Mouse (Mus musculus) MN1 (cell line): Measurements from ENCODE around the gene Spata1.
A peak's percentile ranks its signal among the peaks of the same experiment; 100 is the strongest.

Experiments used
- DNase-seq: peaks from one replicate; pipeline ENCODE4 v3.0.0-alpha.2; 2016; ENCODE audit warnings: low spot score

Gene Spata1

GRCm38 (mm10) chr3:146499431-146500002, at the start of gene Spata1, which contains the start of gene Gng5:
TSS of gene Spata1 (minus strand) at chr3:146499753.
TSS of gene Gng5 (plus strand) at chr3:146499807.
- peak; percentile 89 for DNase-seq

DNA sequence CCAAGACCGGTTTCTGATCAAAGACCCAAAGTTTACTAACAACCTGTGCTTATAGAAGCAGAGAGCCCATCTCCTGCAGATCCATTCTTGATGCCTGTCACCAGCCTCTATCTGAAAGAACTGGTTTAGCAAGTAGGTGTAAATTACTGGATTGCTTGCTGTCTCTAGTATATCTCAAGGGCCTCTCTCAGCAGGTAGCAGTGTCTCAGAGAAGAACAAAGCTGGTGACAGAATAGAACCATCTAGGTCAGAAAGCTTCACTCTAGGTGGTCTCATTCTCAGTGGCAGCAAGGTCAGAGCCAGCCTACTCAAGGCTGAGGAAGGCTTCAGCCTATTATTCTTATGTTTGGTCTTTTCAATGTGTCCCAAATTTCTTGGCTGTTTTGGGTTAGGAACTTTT, 44.1 kb upstream of the Spata1 start:
- no peak for DNase-seq

GRCm38 (mm10) chr3:146540521-146541273, 41.1 kb upstream of the Spata1 start:
- DNase-seq = no peak

DNA sequence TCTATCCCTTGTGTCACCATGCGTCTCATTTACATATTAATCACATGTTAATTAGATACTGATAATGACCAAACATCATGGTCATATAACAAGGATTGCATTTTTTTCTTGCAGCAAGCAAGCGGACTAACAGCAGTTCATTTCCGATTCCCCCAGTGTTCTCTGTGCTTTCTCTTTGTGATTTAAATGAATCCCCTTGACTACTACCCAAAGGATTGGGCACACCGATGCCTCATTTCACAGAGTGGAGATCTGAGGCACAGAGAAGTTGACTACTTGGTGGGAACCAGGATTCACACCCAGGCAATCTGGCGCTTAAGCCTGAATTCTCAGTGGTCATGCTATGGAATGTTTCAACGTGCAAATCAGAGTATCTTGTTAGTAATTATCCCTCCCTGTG, 35.4 kb upstream of the Spata1 start:
- no peak for DNase-seq

- DNase-seq = no peak
Measured at GRCm38 (mm10) chr3:146528335-146528734, 28.8 kb upstream of the Spata1 start.

GRCm38 (mm10) chr3:146521652-146522020, 22.1 kb upstream of the Spata1 start:
- peak; percentile 58 for DNase-seq

- DNase-seq = peak; percentile 92
Measured at GRCm38 (mm10) chr3:146520798-146521651, 21.5 kb upstream of the Spata1 start, which contains the start of gene Rpf1. TSS of gene Rpf1 (minus strand) at chr3:146521429.

DNA sequence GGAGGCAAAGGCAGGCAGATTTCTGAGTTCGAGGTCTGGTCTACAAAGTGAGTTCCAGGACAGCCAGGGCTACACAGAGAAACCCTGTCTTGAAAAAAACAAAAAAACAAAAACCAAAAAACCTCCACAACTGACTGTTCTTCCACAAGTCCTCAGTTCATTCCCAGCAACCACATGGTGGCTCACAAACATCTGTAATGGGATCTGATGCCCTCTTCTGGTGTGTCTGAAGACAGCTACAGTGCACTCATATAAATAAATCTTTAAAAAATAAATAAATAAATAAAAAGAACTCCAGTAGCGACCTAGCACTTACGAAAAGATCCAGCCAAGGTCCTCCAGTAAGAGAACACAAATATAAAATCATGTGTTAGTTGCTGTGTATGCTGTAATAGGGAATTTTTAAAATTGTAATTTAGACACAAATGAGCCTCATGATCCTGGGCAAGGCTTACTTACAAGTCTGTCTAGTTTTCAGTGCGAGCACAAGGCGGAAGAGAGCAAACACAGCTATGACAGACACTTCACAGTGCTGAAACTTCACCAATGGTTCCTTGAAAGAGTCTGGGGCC, 20.8 kb upstream of the Spata1 start:
- no peak for DNase-seq

- DNase-seq = no peak
Measured at GRCm38 (mm10) chr3:146506711-146507110, 7.2 kb upstream of the Spata1 start.

DNA sequence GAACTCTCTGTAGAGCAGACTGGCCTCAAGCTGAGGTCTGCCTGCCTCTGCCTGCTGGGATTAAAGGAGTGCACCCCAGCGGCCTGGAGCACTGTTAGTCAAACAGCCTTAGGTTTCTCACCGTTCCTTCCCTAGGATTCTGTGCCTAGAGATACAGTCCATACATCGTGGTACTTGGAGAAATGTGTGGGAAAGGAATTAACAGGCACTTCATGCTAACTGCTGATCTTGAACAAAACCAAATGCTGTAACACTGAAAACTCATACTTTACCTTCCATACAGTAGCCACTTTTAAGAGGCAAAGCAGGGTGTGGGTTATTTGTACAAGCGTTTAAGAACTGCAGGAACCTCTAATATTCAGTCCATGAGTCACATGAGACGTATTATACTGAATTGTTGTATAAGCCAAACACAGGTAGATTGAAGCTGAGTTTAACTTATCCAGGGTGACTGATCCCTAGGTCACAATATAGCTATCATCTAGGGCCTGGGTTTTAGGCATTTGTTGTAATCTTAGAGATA, 2.1 kb upstream of the Spata1 start:
- DNase-seq = no peak

- DNase-seq = no peak
Measured at GRCm38 (mm10) chr3:146500810-146501201, 1.3 kb upstream of the Spata1 start.

GRCm38 (mm10) chr3:146500003-146500809, 653 bp upstream of the Spata1 start:
- DNase-seq = peak; percentile 65

DNA sequence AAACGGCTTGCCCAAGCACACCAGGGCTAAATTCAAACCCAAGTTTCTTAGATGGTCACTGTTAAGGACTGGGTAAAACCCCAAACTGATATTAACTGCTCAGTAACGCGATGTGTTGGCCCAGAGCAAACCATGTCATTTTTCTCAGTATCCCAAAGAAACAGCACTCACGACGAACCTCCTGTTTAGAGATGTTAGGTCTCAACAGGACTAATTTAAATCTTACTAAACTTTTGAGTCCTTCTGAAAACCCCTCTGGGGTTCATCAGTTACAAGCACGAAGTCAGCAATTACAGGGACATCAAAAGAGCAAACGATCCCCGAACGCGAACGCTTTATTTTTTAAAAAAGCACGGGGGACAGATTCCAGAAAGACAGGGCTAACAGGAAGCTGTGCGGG, 564 bp downstream of the Spata1 start:
- DNase-seq = peak; percentile 23

DNA sequence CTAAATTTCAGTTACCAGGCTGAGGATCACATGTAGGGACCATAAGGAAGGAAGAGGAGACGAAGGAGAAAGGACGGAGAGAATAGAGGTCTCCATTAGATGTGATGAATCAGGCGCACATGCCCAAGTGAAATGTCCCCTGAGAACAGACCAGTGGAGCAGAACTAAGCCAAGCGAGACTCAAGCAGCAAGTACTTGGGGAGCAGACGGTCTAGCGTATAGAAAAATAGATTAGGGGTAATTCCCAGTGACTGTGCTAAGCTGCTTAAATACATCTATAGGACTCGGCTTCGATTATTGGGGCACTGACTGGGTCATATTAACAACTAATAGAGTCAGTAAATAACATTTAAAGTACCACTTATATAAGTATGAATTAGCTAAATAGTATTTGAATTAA, 4.6 kb downstream of the Spata1 start:
- no peak for DNase-seq

DNA sequence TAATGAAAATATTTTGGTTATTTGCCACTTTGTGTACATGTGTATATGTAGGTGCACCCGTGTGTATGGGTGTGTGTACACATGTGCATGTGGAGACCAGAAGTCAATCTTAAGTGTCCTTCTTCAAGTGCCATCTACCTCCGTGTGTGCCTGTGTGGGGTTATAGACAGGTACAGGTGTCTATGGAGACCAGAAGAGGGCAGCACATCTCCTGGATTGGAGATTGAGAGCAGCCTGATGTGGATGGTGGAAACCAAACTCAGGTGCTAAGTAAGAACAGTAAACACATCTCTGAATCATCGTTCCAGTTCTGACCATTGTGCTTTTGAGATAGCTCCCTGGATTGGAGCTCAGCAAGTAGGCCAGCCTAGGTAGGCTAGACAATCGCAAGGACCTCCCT, 13.1 kb downstream of the Spata1 start:
- no peak for DNase-seq

DNA sequence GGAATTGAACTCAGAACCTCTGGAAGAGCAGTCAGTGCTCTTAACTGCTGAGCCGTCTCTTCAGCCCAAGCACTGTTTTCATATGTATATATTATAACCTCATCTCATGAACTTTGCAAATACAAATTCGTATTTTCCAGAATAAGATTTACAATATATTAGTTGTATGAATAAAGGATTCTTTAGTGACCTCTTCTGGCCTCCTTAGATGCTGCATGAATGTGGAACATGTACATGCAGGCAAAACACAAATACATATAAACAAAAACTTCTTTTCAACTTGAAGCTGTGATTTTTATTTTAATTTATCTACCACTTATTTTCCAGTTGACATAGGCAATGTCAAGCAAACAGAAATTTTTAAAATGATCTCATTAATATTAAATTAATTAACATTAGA, 17.5 kb downstream of the Spata1 start:
- DNase-seq = no peak

- DNase-seq = no peak
Measured at GRCm38 (mm10) chr3:146474428-146474827, 25.1 kb downstream of the Spata1 start.

DNA sequence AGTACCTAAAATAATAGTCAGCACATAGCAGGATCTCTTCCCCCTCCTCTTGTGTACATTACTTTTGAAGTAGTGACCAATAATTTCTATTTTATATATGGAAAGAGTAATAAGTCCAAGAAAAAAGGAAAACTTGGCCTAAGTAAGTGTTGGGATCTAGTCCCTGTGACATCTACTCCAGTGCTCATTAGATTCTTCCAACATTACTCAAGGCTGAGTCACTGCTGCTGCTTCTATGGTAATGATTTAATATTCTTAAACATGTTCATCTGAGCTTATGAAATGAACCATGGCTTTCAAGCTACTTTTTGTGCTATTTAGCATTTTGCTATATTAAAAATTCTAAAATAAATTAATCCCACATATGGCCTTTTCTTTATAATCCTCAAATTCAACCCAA, 25.8 kb downstream of the Spata1 start:
- DNase-seq = no peak

DNA sequence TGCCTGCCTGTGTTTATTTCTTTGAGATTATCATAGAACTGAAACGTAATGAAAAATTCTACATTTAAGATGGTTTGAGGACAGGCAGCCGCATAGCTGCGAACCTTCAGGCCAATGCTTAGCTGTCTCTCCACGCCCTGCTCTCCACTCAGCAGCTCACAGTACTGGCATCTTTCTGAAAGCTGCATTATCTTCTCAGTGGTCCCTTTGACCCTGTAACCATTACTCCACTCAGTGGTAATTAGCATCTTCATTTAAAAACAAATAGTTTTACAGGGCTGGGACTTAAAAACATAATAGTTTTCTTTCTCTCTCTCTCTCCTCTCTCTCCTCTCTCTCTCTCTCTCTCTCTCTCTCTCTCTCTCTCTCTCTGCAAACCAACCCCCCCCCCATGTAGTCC, 26.9 kb downstream of the Spata1 start:
- DNase-seq = no peak

DNA sequence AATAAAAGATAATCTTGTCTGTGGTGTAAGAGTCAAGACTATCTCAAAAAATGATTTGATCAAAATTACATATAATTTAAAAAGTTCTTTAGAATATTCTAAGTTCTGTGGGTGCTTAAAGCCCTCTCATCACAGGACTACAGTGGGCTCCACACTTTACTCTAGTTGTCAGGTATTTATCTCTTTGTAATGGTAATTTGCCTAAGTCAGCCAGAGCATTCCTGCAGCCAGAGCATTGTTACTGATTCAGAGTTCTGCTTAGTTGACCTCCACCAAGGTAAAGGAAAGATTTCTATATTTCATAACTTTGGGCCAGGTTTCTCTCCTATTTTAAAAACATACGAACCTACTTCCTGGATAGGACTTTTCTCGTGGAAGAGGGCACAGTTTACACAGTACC, 30.3 kb downstream of the Spata1 start:
- no peak for DNase-seq

DNA sequence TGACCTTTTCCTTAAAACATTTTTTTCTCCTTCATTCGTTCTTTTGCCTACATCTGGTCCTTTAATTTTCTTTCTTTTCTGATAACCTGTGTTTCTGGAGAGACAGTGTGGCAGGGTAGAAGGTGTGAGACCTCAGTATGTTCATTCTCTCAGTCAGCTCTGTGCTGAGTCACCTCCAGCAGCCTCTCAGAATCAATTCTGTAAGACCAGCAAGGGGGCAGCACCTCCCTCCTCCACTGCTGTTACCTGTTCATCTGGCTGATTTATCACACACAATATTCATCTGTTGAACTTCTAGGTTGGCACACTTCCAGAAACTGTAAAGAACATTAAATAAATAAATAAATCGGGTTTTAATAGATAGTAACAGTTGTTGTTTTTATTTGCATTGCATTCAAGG, 36.6 kb downstream of the Spata1 start:
- no peak for DNase-seq
